Mouse (Mus musculus) heart, adult 2 months (tissue): ENCODE results near the gene 4921530L21Rik.

Source experiments
- CTCF ChIP-seq: fragments of 200-600 bp; IDR thresholded peaks from 2 replicates; pipeline ENCODE4 v1.8.1; 2022; ENCODE audit warnings: antibody characterized with exemption, mild to moderate bottlenecking, moderate library complexity
- POLR2A ChIP-seq: fragments of 200-500 bp; IDR thresholded peaks from 2 replicates; pipeline ENCODE4 v1.6.1; 2011; ENCODE audit warnings: mild to moderate bottlenecking, low read depth, low read length, control low read depth; ENCODE audit not compliant: insufficient read depth

GRCm38 (mm10) chr14:95872020-95872419, 9.0 kb upstream of the 4921530L21Rik start:
- no peak for TF ChIP-seq CTCF
- no peak for TF ChIP-seq POLR2A
